Mouse (Mus musculus) heart, adult 11 months (tissue): Measurements from ENCODE around the gene Eif4b.
A peak's percentile ranks its signal among the peaks of the same experiment; 100 is the strongest.

Source experiments
- DNase-seq: peaks from one replicate; pipeline ENCODE4 v3.0.0; 2022

Eif4b gene

GRCm38 (mm10) chr15:102103371-102103946 lies 29.9 kb downstream of the Eif4b start:
- peak; percentile 99 for DNase-seq

GRCm38 (mm10) chr15:102103947-102104555 lies 30.5 kb downstream of the Eif4b start:
- DNase-seq: peak; percentile 100

DNA sequence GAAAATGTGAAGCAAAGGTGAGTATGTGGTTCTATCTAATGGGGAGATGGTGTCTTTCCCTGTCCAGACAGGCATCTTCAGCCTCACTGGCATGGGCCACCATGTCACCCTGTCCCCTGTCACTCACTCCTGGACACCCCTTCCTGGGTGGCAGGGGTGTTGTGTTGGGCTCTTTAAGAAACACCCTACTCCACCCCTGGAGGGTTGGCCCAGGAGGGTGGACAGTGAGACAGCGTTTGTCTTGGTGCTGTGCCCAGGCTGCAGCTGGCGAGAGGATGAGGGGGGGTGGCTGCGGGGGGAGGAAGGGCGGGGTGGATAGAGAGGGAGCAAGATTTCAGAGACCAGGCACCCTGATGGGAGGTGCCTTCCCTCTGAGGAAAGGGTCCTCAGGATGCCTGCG lies 31.8 kb downstream of the Eif4b start:
- peak; percentile 99 for DNase-seq

GRCm38 (mm10) chr15:102105764-102106730 lies 32.5 kb downstream of the Eif4b start:
- DNase-seq: peak; percentile 98

DNA sequence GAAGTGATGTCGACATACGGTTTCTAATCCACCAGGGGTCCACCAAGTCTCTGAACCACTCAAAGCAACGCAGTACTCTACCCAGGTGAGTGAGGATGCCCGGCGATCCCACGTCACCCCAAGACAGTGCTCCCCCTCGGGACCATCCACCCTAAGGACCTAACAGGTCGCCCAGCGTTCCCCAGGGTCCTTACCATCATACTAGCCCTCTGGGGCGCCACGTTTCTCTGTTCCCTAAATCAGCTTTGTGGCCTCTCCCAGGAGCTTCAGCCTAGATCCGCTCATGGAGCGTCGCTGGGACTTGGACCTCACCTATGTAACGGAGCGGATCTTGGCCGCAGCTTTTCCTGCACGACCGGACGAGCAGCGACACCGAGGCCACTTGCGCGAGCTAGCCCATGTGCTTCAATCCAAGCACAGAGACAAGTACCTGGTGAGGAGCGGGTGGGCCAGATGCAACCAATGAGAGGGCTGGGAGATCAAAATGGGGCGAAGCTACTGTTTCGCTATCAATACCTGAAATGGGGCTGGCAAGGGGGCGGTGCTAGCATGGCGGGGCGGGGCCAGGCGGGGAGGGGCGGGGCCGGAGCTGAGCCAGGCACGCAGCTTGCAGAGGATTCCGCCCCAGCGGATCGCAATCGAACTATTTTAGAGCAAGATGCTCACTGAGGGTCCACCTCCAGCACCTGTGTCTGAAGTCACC lies 33.3 kb downstream of the Eif4b start:
- DNase-seq: peak; percentile 96

DNA sequence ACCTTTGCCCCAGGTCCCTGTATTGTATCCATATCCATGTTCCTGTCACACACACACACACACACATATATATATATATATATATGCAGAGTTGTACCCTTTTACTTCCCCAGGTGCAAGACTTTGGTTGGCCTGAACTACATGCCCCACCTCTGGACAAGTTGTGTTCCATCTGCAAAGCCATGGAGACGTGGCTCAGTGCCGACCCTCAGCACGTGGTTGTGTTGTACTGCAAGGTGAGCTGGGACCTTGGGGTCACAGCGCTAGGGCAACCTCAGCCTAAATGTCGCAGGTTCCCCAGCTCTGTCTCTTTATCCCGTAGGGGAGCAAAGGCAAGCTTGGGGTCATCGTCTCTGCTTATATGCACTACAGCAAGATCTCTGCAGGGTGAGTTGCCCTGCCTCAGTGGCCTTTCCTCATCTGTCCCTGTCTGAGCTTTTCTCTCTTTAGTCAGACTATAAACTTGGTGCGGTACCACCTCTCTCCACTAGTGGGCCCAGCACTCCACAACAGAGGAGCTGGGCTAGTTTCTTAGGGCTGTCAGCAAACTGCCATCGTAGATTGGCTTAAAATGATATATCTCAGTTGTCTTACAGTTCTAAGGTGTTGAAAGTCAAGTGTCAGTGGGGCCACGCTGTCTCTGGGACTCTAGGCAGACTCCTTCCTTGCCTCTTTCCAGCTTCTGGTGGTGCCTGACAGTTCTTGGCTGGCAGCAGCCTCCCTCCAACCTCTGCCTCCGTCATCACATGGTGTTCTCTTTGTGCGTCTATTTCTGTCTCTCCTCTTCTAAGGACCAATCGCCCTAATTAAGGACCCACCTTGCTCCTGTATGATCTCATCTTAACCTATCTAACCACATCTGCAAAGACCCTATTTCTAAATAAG lies 34.4 kb downstream of the Eif4b start:
- DNase-seq: peak; percentile 94

GRCm38 (mm10) chr15:102108651-102109525 lies 35.3 kb downstream of the Eif4b start:
- DNase-seq: peak; percentile 97

DNA sequence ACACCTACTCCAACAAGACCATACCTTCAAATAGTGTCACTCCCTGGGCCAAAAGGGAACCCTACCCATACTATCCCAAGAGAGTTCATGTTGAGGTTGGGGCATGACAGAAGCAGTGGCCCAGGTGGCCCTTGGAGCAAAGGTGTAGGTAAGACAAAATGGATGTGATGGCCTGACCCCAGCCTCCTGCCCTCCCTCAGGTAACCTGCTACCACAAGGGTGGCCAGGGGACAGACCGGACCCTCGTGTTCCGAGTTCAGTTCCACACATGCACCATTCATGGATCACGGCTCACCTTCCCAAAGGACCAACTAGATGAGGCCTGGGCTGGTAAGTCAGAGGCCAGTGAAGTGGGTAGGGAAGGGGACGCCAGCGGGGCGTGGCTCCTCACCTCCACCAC lies 36.7 kb downstream of the Eif4b start:
- DNase-seq: peak; percentile 95

GRCm38 (mm10) chr15:102110701-102111494 lies 37.3 kb downstream of the Eif4b start:
- DNase-seq: peak; percentile 96

GRCm38 (mm10) chr15:102111495-102111829 lies 37.9 kb downstream of the Eif4b start:
- no peak for DNase-seq

GRCm38 (mm10) chr15:102112181-102112580 lies 38.6 kb downstream of the Eif4b start:
- DNase-seq: peak; percentile 93

DNA sequence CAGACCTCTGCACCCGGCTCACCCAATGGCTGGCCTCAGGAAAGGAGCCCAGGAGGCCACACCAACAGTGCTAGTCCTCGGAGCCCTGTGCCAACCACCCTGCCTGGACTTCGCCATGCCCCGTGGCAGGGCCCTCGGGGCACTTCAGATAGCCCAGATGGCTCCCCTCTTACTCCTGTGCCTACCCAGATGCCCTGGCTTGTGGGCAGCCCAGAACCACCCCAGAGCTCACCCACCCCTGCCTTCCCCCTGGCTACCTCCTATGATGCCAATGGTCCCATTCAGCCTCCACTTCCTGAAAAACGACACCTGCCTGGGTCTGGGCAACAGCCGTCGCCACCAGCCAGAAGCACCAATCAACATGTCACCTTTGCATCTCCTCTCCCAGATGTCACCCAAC lies 39.3 kb downstream of the Eif4b start:
- peak; percentile 92 for DNase-seq

- DNase-seq: peak; percentile 90
Measured at GRCm38 (mm10) chr15:102113674-102114073, 40.1 kb downstream of the Eif4b start.

DNA sequence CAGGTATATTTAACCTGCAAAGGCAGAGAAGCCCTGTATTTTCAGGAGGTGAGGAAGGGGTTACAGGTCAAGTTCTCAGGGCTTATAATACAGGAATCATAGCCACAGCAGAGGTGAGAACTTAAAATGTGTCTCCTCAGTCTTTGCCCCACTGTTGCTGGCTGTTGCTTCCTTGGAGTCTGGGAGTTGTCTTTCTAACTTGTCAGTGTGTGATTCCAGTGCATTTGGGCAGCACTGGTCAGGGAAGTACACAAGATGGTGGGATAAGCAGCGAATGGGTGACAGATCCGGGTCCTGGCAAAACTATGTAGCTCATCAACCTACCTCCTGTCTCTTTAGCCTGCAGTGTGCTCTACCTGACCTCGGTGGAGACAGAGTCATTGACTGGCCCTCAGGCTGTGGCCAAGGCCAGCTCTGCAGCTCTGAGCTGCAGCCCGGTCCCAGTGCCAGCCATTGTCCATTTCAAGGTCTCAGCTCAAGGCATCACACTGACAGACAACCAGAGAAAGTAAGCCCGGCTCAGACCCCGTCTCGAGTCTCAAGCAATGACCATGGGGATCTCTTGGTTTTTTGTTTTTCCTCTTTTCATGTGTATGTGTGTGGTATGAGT lies 41.2 kb downstream of the Eif4b start:
- DNase-seq: peak; percentile 91

DNA sequence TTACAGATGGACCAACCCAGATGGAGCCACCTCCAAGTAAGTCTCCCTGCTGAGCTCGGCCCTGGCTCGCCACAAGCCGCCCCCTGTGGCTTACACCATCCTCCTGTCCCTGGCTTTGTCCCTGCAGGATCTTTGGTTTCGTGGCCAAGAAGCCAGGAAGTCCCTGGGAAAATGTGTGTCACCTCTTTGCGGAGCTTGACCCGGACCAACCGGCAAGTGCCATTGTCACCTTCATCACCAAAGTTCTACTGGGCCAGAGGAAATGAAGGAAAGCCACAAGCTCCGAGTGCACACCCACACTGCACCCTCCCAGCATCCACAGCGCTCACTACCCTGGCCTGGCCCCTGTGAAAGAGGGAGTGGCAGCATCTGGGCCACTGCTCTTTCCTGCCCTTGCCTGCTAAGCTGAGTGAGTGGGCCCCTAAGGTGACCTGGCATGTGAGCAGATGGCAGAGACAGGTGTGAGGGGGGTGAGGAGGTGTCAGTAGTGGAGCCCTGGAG lies 42.2 kb downstream of the Eif4b start:
- DNase-seq: peak; percentile 95

DNA sequence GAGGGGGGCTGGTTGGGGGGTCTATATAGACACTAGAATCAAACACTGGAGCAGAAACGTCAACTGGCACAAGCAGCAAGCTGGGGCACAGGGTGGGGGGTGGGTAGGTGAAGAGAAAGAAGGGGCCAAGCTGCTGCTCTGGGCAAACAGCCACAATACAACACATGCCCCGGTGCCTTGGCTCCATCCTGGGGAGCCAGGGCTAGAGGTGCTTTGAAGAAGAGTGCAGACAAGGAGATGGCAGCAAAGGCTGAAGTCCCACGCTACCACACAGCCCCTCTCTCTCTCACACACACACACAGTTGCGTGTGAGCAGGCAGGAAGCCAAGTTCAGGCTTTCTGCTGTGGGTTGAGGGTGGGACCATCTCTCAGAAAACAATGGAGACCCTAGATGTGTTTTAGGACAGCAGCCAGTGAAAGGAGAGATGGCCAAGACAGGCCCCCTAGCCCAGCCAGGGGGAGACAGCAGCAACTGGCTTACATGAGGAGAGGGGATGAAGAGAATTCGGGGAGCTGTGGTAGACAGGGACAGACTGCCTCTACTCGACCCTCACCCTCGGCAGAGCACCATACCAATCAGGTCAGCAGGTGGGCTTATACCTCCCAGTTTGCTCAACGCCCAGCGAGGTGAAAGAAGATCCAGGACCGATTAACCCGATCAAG lies 43.3 kb downstream of the Eif4b start:
- peak; percentile 95 for DNase-seq

GRCm38 (mm10) chr15:102117461-102118443 lies 44.2 kb downstream of the Eif4b start:
- DNase-seq: peak; percentile 96

DNA sequence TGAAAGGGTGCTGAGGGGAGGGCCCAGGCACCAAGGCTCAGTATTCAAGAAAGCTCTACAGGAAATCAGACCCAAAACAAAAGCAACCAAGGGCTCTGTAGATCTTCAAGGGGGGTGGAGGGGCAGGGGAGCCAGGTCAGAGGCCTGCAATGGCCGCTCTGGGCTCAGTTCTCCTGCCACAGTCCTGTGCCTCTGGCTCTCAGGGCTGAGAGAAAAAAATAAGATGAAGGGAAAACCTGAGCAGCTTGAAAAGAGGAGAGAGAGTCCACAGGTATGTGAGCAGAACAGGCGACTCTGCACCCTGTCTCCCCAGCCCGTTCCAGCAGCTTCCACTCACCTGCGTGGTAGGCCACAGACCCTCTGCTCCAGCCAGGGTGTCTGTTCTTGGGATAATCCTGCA lies 45.0 kb downstream of the Eif4b start:
- peak; percentile 92 for DNase-seq
